Mouse (Mus musculus) neural tube, embryonic 11.5 days (tissue): ENCODE measurements around the gene Naa38. TPM values are rescaled to one million over a fixed set of nuclear protein-coding genes. Genes with fewer than 3 reads are reported as not detected.
A peak's percentile ranks its signal among the peaks of the same experiment; 100 is the strongest.

Experiments used
- ATAC-seq: fragments of 200-750 bp; cut with Nextera tagmentation; 2 replicates; pipeline ENCODE4 v1.8.0; 2017; ENCODE audit warnings: moderate number of reproducible peaks, mild to moderate bottlenecking, moderate TSS enrichment, moderate library complexity; ENCODE audit not compliant: insufficient read depth, low FRiP score, low TSS enrichment
- DNase-seq: peaks from one replicate; pipeline ENCODE4 v3.0.0-alpha.2; 2015; ENCODE audit warnings: low spot score
- H3K27ac ChIP-seq: fragments of 300-500 bp; sonication (generic); 2 replicates; pipeline ENCODE4 v1.5.1; 2014; ENCODE audit warnings: low read depth, mild to moderate bottlenecking, low read length
- H3K27me3 ChIP-seq: fragments of 300-500 bp; sonication (generic); 2 replicates; pipeline ENCODE4 v1.6.1; 2014; ENCODE audit warnings: mild to moderate bottlenecking, low read length, mixed read lengths; ENCODE audit not compliant: control insufficient read depth, insufficient read depth
- H3K36me3 ChIP-seq: fragments of 300-500 bp; sonication (generic); 2 replicates; pipeline ENCODE4 v1.6.1; 2014; ENCODE audit warnings: mild to moderate bottlenecking, low read length, moderate library complexity, mixed read lengths; ENCODE audit not compliant: control insufficient read depth, insufficient read depth
- H3K4me1 ChIP-seq: fragments of 300-500 bp; sonication (generic); 2 replicates; pipeline ENCODE4 v1.6.1; 2014; ENCODE audit warnings: low read length, mixed read lengths; ENCODE audit not compliant: control insufficient read depth, insufficient read depth
- H3K4me2 ChIP-seq: fragments of 300-500 bp; sonication (generic); 2 replicates; pipeline ENCODE4 v1.6.1; 2014; ENCODE audit warnings: low read depth, mild to moderate bottlenecking, moderate library complexity
- H3K4me3 ChIP-seq: fragments of 300-500 bp; sonication (generic); 2 replicates; pipeline ENCODE4 v1.5.1; 2014; ENCODE audit warnings: low read depth, low read length
- H3K9ac ChIP-seq: fragments of 300-500 bp; sonication (generic); 2 replicates; pipeline ENCODE4 v1.6.1; 2014; ENCODE audit warnings: mild to moderate bottlenecking, low read length
- H3K9me3 ChIP-seq: fragments of 300-500 bp; sonication (generic); 2 replicates; pipeline ENCODE4 v1.6.1; 2016; ENCODE audit warnings: low read length; ENCODE audit not compliant: control insufficient read depth
- WGBS: fragments of 180-500 bp; shearing (Covaris S2); extraction: QIAGEN DNeasy Blood & Tissue Kit; methylation state at CpG from one replicate; pipeline ENCODE4 v1.1.7; 2014; 5-methylcytosine and 5-hydroxymethylcytosine counted together
- polyA plus RNA-seq: library from polyadenylated mRNA; unstranded; fragments of >200 nt; fragmentation: Nextera tagmentation; extraction: Ambion mirVana; gene quantifications from 2 replicates; pipeline ENCODE4 v1.2.1, GENCODE M21; 2014

The Naa38 gene
- polyA plus RNA-seq, 1 experiment from 2014 or later: 125 TPM

- 1% methylated on average over 26 of the region's 26 CpGs for WGBS
- Histone ChIP-seq H3K27ac (peak overlapping the region; percentile 100), H3K36me3 (peaks cover 15% of the 10 kb centered on the region), H3K9me3 (no peaks in the 10 kb centered on the region), H3K9ac (peak overlapping the region; percentile 55), H3K27me3 (no peaks in the 10 kb centered on the region), H3K4me2 (peak overlapping the region; percentile 84), H3K4me1 (peaks cover 39% of the 10 kb centered on the region), H3K4me3 (peak overlapping the region; percentile 96)
- peak; percentile 92 for DNase-seq
- peak; percentile 80 for ATAC-seq
Observed at GRCm38 (mm10) chr11:69366157-69366854, 29.0 kb upstream of the Naa38 start.

- 0% methylated on average over 22 of the region's 22 CpGs for WGBS
Observed at GRCm38 (mm10) chr11:69366855-69367615, 28.3 kb upstream of the Naa38 start.

GRCm38 (mm10) chr11:69367616-69368355 is 27.5 kb upstream of the Naa38 start:
- H3K4me1 ChIP-seq: peaks cover 50% of the 10 kb centered on the region
- no peaks in the 10 kb centered on the region for H3K27me3 ChIP-seq
- 1% methylated on average over 22 of the region's 22 CpGs for WGBS
- H3K4me3 ChIP-seq: peak overlapping the region; percentile 96
- DNase-seq: no peak
- H3K36me3 ChIP-seq: peaks cover 3% of the 10 kb centered on the region; the same call in 1 of the 2 replicates
- no peaks in the 10 kb centered on the region for H3K9me3 ChIP-seq
- H3K9ac ChIP-seq: peak overlapping the region; percentile 99
- peak overlapping the region; percentile 100 for H3K27ac ChIP-seq
- 0 out of 2 replicates have a peak, but pooled peaks have one; percentile 25 for ATAC-seq
- H3K4me2 ChIP-seq: peak overlapping the region; percentile 84

More at GRCm38 (mm10) chr11:69366855-69367615, 28.3 kb upstream of the Naa38 start:
- no peaks in the 10 kb centered on the region for H3K27me3 ChIP-seq
- H3K9ac ChIP-seq: peak overlapping the region; percentile 99
- peaks cover 7% of the 10 kb centered on the region for H3K36me3 ChIP-seq
- no peak for ATAC-seq
- H3K4me3 ChIP-seq: peak overlapping the region; percentile 96
- H3K4me2 ChIP-seq: peak overlapping the region; percentile 84
- no peaks in the 10 kb centered on the region for H3K9me3 ChIP-seq
- H3K4me1 ChIP-seq: peaks cover 47% of the 10 kb centered on the region
- peak overlapping the region; percentile 100 for H3K27ac ChIP-seq
- DNase-seq: peak; percentile 53

GRCm38 (mm10) chr11:69368356-69369214 is 26.7 kb upstream of the Naa38 start:
- ATAC-seq: peak; percentile 39; the same call in 1 of the 2 replicates
- Histone ChIP-seq H3K9ac (peak overlapping the region; percentile 99), H3K4me3 (peak overlapping the region; percentile 96), H3K36me3 (no peaks in the 10 kb centered on the region; the same call in 1 of the 2 replicates), H3K4me2 (peak overlapping the region; percentile 84), H3K27ac (peak overlapping the region; percentile 100), H3K4me1 (peaks cover 50% of the 10 kb centered on the region), H3K27me3 (no peaks in the 10 kb centered on the region), H3K9me3 (no peaks in the 10 kb centered on the region)
- peak; percentile 70 for DNase-seq
- WGBS: under 1% methylated on average over 57 of the region's 106 CpGs

GRCm38 (mm10) chr11:69369215-69369989 is 25.9 kb upstream of the Naa38 start, which contains the start of gene Chd3:
Gene Chd3 (minus strand): TSS chr11:69369406.
- peak within 1 kb of the TSS; percentile 100 for H3K27ac ChIP-seq
- no peaks in the 10 kb centered on the region for H3K36me3 ChIP-seq
- ATAC-seq: no peak
- peak within 1 kb of the TSS; percentile 99 for H3K9ac ChIP-seq
- no peaks in the 10 kb centered on the region for H3K27me3 ChIP-seq
- peak; percentile 10 for DNase-seq
- WGBS: 3% methylated on average over 18 of the region's 34 CpGs
- peak within 1 kb of the TSS; percentile 84 for H3K4me2 ChIP-seq
- peak within 1 kb of the TSS; percentile 96 for H3K4me3 ChIP-seq
- no peaks in the 10 kb centered on the region for H3K9me3 ChIP-seq
- H3K4me1 ChIP-seq: peaks cover 47% of the 10 kb centered on the region

GRCm38 (mm10) chr11:69369990-69370816 is 25.1 kb upstream of the Naa38 start:
- DNase-seq (peak; percentile 7), ATAC-seq (no peak)
- Histone ChIP-seq H3K9ac (peak overlapping the region; percentile 99), H3K27me3 (no peaks in the 10 kb centered on the region), H3K4me1 (peaks cover 39% of the 10 kb centered on the region), H3K4me2 (peak overlapping the region; percentile 84), H3K4me3 (peak overlapping the region; percentile 96), H3K27ac (peak overlapping the region; percentile 100), H3K36me3 (no peaks in the 10 kb centered on the region), H3K9me3 (no peaks in the 10 kb centered on the region)
- WGBS: 34% methylated on average over 2 of the region's 2 CpGs

- ATAC-seq: no peak
- Histone ChIP-seq H3K4me2 (peak overlapping the region; percentile 33), H3K9ac (peak overlapping the region; percentile 31; the same call in 1 of the 2 replicates), H3K4me3 (no peak overlapping the region), H3K9me3 (no peaks in the 10 kb centered on the region), H3K4me1 (peaks cover 33% of the 10 kb centered on the region), H3K36me3 (no peaks in the 10 kb centered on the region), H3K27ac (peak overlapping the region; percentile 76), H3K27me3 (no peaks in the 10 kb centered on the region)
- DNase-seq: peak; percentile 13
- whole genome bisulfite sequencing: 14% methylated on average over 9 of the region's 9 CpGs
Observed at GRCm38 (mm10) chr11:69370817-69371215, 24.5 kb upstream of the Naa38 start.
